Mouse (Mus musculus) heart, embryonic 16.5 days (tissue): ENCODE data around the gene Khdrbs1. TPM values are rescaled to one million over a fixed set of nuclear protein-coding genes. Genes with fewer than 3 reads are reported as not detected.
A peak's percentile ranks its signal among the peaks of the same experiment; 100 is the strongest.

Experiments
- ATAC-seq: fragments of 200-750 bp; cut with Nextera tagmentation; replicated peaks from 2 replicates; pipeline ENCODE4 v1.8.0; 2017; ENCODE audit warnings: moderate number of reproducible peaks; ENCODE audit not compliant: insufficient read depth, low FRiP score; ENCODE audit errors: extremely low read depth
- H3K27ac ChIP-seq: fragments of 300-500 bp; sonication (generic); 2 replicates; pipeline ENCODE4 v1.5.1; 2014; ENCODE audit warnings: mild to moderate bottlenecking, low read length, control low read depth, moderate library complexity
- H3K27me3 ChIP-seq: fragments of 300-500 bp; sonication (generic); 2 replicates; pipeline ENCODE4 v1.6.1; 2014; ENCODE audit warnings: low read length, mixed read lengths; ENCODE audit not compliant: control insufficient read depth, insufficient read depth
- H3K36me3 ChIP-seq: fragments of 300-500 bp; sonication (generic); 2 replicates; pipeline ENCODE4 v1.6.1; 2014; ENCODE audit not compliant: control insufficient read depth, insufficient read depth
- H3K4me1 ChIP-seq: fragments of 300-500 bp; sonication (generic); 2 replicates; pipeline ENCODE4 v1.6.1; 2014; ENCODE audit warnings: low read length, mixed read lengths; ENCODE audit not compliant: control insufficient read depth, insufficient read depth
- H3K4me2 ChIP-seq: fragments of 300-500 bp; sonication (generic); 2 replicates; pipeline ENCODE4 v1.6.1; 2014; ENCODE audit warnings: low read depth, mild to moderate bottlenecking, control low read depth, low read length
- H3K4me3 ChIP-seq: fragments of 300-500 bp; sonication (generic); 2 replicates; pipeline ENCODE4 v1.5.1; 2014; ENCODE audit warnings: mild to moderate bottlenecking, control low read depth, low read length
- H3K9ac ChIP-seq: fragments of 300-500 bp; sonication (generic); 2 replicates; pipeline ENCODE4 v1.6.1; 2014; ENCODE audit warnings: low read length, control low read depth
- H3K9me3 ChIP-seq: fragments of 300-500 bp; sonication (generic); replicated peaks from 2 replicates; pipeline ENCODE4 v1.6.1; 2016; ENCODE audit warnings: low read length; ENCODE audit not compliant: control insufficient read depth
- WGBS: fragments of 180-500 bp; shearing (Covaris S2); extraction: QIAGEN DNeasy Blood & Tissue Kit; methylation state at CpG from one replicate; pipeline ENCODE4 v1.1.7; 2014; 5-methylcytosine and 5-hydroxymethylcytosine counted together
- polyA plus RNA-seq: library from polyadenylated mRNA; unstranded; fragments of >200 nt; fragmentation: Nextera tagmentation; extraction: Ambion mirVana; gene quantifications from 2 replicates; pipeline ENCODE4 v1.2.1, GENCODE M21; 2015

Khdrbs1 gene
- polyA plus RNA-seq, 1 experiment from 2014 or later = 63.4 TPM

GRCm38 (mm10) chr4:129754742-129755141, 12.6 kb upstream of the Khdrbs1 start:
- WGBS = 45% methylated on average over 3 of the region's 3 CpGs
- no peak for ATAC-seq

DNA sequence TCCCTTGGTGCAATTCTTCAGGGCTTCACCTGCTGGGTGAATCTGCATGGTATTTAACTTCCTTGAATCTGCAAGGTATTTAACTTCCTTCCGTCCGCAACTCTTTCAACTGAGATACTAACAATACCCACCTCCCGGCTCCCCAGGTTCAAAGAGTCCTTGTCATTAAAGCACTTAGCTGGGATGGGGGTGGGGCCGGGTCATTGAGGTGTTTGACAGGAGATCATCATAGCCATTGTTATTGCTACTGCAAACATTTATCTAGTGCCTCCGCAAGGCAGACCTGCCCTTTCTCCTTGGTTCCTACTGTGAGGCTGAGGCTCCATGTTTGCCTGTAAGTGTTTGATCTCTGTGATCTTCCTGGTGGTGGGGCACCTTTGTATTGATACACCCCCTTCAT, 8.3 kb upstream of the Khdrbs1 start:
- 37% methylated on average over 5 of the region's 5 CpGs for WGBS
- ATAC-seq = no peak
- Histone ChIP-seq H3K4me2 (no peak overlapping the region), H3K27me3 (no peaks in the 10 kb centered on the region), H3K9ac (no peak overlapping the region), H3K4me3 (no peak overlapping the region), H3K4me1 (peaks cover 6% of the 10 kb centered on the region), H3K36me3 (no peaks in the 10 kb centered on the region), H3K27ac (no peak overlapping the region), H3K9me3 (no peaks in the 10 kb centered on the region)

More at GRCm38 (mm10) chr4:129754742-129755141, 12.6 kb upstream of the Khdrbs1 start:
- Histone ChIP-seq H3K4me2 (no peak overlapping the region), H3K9ac (no peak overlapping the region), H3K4me3 (no peak overlapping the region), H3K9me3 (no peaks in the 10 kb centered on the region), H3K4me1 (peaks cover 2% of the 10 kb centered on the region; the same call in 1 of the 2 replicates), H3K36me3 (no peaks in the 10 kb centered on the region), H3K27me3 (no peaks in the 10 kb centered on the region), H3K27ac (no peak overlapping the region)

DNA sequence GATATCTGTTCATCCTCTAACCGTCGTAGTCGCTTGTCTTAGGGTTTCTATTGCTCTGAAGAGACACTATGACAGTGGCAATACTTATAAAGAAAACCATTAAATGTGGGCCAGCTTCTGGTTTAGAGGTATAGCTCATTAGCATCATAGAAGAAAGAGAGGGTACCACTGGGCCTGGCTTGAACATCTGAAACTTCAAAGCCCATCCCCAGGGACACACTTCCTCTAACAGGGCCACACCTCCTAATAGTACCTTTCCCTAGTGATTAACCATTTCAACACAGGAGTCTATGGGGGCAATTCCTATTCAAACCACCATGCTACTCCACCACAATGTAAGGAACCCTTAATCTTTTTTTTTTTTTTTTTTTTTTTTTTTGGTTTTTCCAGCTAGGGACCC, 4.5 kb upstream of the Khdrbs1 start:
- Histone ChIP-seq H3K27ac (no peak overlapping the region), H3K4me1 (peaks cover 13% of the 10 kb centered on the region), H3K36me3 (no peaks in the 10 kb centered on the region), H3K27me3 (no peaks in the 10 kb centered on the region), H3K9me3 (no peaks in the 10 kb centered on the region), H3K9ac (no peak overlapping the region), H3K4me3 (no peak overlapping the region), H3K4me2 (no peak overlapping the region)
- 76% methylated on average over 3 of the region's 3 CpGs for WGBS
- ATAC-seq = no peak

- Histone ChIP-seq H3K4me2 (no peak overlapping the region), H3K36me3 (no peaks in the 10 kb centered on the region), H3K4me3 (no peak overlapping the region), H3K9me3 (no peaks in the 10 kb centered on the region), H3K27ac (no peak overlapping the region), H3K27me3 (no peaks in the 10 kb centered on the region), H3K4me1 (peaks cover 13% of the 10 kb centered on the region), H3K9ac (no peak overlapping the region)
- 78% methylated on average over 1 of the region's 1 CpGs for WGBS
- no peak for ATAC-seq
Observed at GRCm38 (mm10) chr4:129746106-129746505, 4.0 kb upstream of the Khdrbs1 start.

DNA sequence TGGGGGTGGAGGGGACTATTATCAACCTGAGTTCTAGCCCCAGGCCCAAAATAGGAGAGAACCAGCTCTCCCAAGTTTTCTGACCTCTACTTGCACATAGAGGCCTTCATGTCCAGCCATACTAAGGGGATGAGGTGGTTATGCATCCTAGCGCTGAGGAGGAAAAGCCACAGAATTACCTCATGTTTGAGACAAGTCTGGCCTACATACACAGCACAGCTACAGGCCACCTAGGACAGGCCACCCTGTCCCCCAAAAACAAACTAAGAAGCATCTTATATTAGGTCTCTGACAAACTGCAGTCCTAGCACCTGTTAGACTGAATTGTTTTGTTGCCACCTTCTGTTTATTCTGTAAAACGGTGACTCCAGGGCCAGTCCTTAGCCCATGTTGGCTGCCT, 1.4 kb upstream of the Khdrbs1 start:
- no peak for ATAC-seq
- Histone ChIP-seq H3K4me3 (peak overlapping the region; percentile 100; the same call in 1 of the 2 replicates), H3K27ac (peak overlapping the region; percentile 95), H3K9ac (peak overlapping the region; percentile 78), H3K27me3 (no peaks in the 10 kb centered on the region), H3K4me1 (peaks cover 17% of the 10 kb centered on the region), H3K36me3 (no peaks in the 10 kb centered on the region), H3K9me3 (no peaks in the 10 kb centered on the region), H3K4me2 (peak overlapping the region; percentile 69)
- WGBS = 42% methylated on average over 2 of the region's 2 CpGs

GRCm38 (mm10) chr4:129743010-129743390, 897 bp upstream of the Khdrbs1 start:
- 4% methylated on average over 7 of the region's 7 CpGs for WGBS
- Histone ChIP-seq H3K9me3 (no peaks in the 10 kb centered on the region), H3K27me3 (no peaks in the 10 kb centered on the region), H3K9ac (peak overlapping the region; percentile 78), H3K36me3 (no peaks in the 10 kb centered on the region), H3K27ac (peak overlapping the region; percentile 95), H3K4me1 (peaks cover 17% of the 10 kb centered on the region), H3K4me2 (peak overlapping the region; percentile 69), H3K4me3 (peak overlapping the region; percentile 100)
- no peak for ATAC-seq

- H3K27me3 ChIP-seq = no peaks in the 10 kb centered on the region
- H3K9me3 ChIP-seq = no peaks in the 10 kb centered on the region
- H3K36me3 ChIP-seq = no peaks in the 10 kb centered on the region
- peak overlapping the region; percentile 100 for H3K9ac ChIP-seq
- peak; percentile 20 for ATAC-seq
- H3K4me2 ChIP-seq = peak overlapping the region; percentile 80; the same call in 1 of the 2 replicates
- H3K27ac ChIP-seq = peak overlapping the region; percentile 97
- H3K4me1 ChIP-seq = peaks cover 20% of the 10 kb centered on the region
- 0% methylated on average over 34 of the region's 34 CpGs for WGBS
- H3K4me3 ChIP-seq = peak overlapping the region; percentile 100
Observed at GRCm38 (mm10) chr4:129741974-129742231, 200 bp downstream of the Khdrbs1 start.

GRCm38 (mm10) chr4:129741251-129741973, 691 bp downstream of the Khdrbs1 start:
- Histone ChIP-seq H3K9ac (peak overlapping the region; percentile 100), H3K27ac (peak overlapping the region; percentile 97), H3K4me1 (peaks cover 21% of the 10 kb centered on the region), H3K27me3 (no peaks in the 10 kb centered on the region), H3K36me3 (no peaks in the 10 kb centered on the region), H3K4me2 (peak overlapping the region; percentile 80), H3K4me3 (peak overlapping the region; percentile 100), H3K9me3 (no peaks in the 10 kb centered on the region)
- no peak; the same call in 1 of the 2 replicates for ATAC-seq
- WGBS = 1% methylated on average over 62 of the region's 62 CpGs

DNA sequence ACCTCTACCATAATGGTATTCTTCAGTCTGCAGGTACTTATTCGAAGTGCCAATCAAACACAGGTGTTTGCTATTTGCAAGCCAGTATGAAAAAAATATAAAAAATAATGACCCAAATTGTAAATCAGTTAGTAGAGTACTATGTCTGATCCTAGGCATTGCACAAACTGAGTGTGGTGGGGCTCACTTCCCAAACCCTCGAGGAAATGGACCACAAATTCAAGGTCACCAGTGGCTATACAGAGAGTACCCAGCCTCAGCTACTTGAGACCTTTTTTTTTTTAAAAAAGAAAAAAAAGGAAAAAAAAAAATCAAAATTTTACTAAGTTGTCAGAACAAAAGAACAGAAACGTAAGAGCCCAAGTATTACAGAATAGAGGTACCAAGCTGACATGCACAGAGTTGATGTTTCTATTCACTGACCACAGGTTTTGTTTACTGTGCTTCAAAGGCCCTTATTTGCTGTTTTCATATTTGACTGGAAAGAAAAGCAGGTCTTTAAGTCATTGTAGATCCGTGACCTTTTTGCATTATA, 2.9 kb downstream of the Khdrbs1 start:
- Histone ChIP-seq H3K27ac (no peak overlapping the region), H3K27me3 (no peaks in the 10 kb centered on the region), H3K36me3 (no peaks in the 10 kb centered on the region), H3K9me3 (no peaks in the 10 kb centered on the region), H3K4me3 (no peak overlapping the region), H3K4me2 (peak overlapping the region; percentile 80; the same call in 1 of the 2 replicates), H3K9ac (no peak overlapping the region), H3K4me1 (peaks cover 29% of the 10 kb centered on the region)
- ATAC-seq = no peak
- 69% methylated on average over 4 of the region's 4 CpGs for WGBS
